9 mouse cellular contexts compared by ENCODE assay signal in the genomic region with DNA sequence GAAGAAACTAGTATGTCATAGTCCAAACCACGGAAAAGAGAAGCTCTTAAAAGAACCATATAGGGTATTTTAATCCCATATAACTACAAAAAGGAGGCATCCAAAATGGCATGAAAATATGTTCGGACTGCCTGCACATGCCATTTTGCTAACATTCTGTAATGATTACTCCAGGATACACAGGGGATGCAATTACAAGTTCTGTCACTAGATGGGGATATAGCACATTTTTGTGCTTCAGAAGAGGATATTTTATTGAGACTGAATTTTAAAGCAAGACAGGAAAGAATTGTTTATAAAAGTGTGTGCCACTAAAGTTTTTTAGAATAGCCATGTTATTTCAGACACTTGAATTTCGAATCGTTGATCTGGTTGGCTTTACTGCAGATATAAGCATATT. TPM values are rescaled to one million over a fixed set of nuclear protein-coding genes. Genes with fewer than 3 reads are reported as not detected.
A peak's percentile ranks its signal among the peaks of the same experiment; 100 is the strongest.
DNase-seq lines count a peak whose midpoint lies in the region; ATAC-seq and TF ChIP-seq lines count a peak whose summit lies in the region.
"Had no signal": no experiment of that assay in that cellular context is flagged by ENCODE, and none has a peak within 500 bp of the region (broad histone marks: within the 10 kb centered on the region; RNA-seq: fewer than 3 reads in every experiment).

No protein-coding gene starts in this region.

- TF ChIP-seq EP300 in heart, postnatal 0 days (IDR thresholded peaks at IDR 0.05; ENCODE audit: low read depth), result no peak

- TF ChIP-seq CTCF in heart, postnatal 0 days (IDR thresholded peaks at IDR 0.05; ENCODE audit: low read depth), result peak; percentile 72

- H3K4me3 ChIP-seq in heart, postnatal 0 days (ENCODE audit: low read depth, low read length), result no peak overlapping the region
- H3K4me3 ChIP-seq: embryonic facial prominence, embryonic 15.5 days had no signal

- WGBS in heart, postnatal 0 days, result 7% methylated on average over 4 of the region's 4 CpGs

- no peaks in the 10 kb centered on the region for H3K4me1 ChIP-seq in heart, postnatal 0 days (ENCODE audit: control insufficient read depth, insufficient read depth)
- H3K4me1 ChIP-seq: embryonic facial prominence, embryonic 15.5 days had no signal

- DNase-seq in heart, postnatal 0 days (ENCODE audit: low spot score), result peak; percentile 45
- DNase-seq in heart, adult 8-10 months (ENCODE audit: low spot score), result no peak
- DNase-seq in 3T3-L1 (ENCODE audit: low read depth, low spot score) (peak; percentile 92), MEL-GATA-1-ER (ENCODE audit: extremely low read depth, low read depth) (peak; percentile 63)
- DNase-seq in fibroblast of lung, adult 2 months (ENCODE audit: low read depth), result peak; percentile 44
- no peak for DNase-seq in gastrocnemius, postnatal 14 days
- no peak for DNase-seq in layer of hippocampus, adult 9-11 months

- no peak overlapping the region for H3K27ac ChIP-seq in heart, postnatal 0 days (ENCODE audit: low read depth)
- H3K27ac ChIP-seq: embryonic facial prominence, embryonic 15.5 days had no signal

- H3K9me3 ChIP-seq in heart, postnatal 0 days (replicated peaks; ENCODE audit: control insufficient read depth, low read length), result no peaks in the 10 kb centered on the region
- H3K9me3 ChIP-seq: embryonic facial prominence, embryonic 15.5 days had no signal

- no peak for ATAC-seq in heart, postnatal 0 days (ENCODE audit: insufficient read depth, low read depth)
- ATAC-seq in megakaryocyte-erythroid progenitor cell, adult 5-6 weeks (replicated peaks; ENCODE audit: low FRiP score, low TSS enrichment, poor library complexity, severe bottlenecking), result peak; percentile 83

- intact Hi-C loops in gastrocnemius, postnatal 14 days (cut with DNase I; ENCODE audit: low total_unique reads), result loop anchor here (2.0 kb wide), 1 partner anchor 154 kb away; no protein-coding TSS in a partner anchor

- H3K4me2 ChIP-seq in heart, postnatal 0 days (ENCODE audit: low read depth, low read length), result no peak overlapping the region
- H3K4me2 ChIP-seq: embryonic facial prominence, embryonic 15.5 days had no signal

- H3K36me3 ChIP-seq in heart, postnatal 0 days (replicated peaks; ENCODE audit: control insufficient read depth, insufficient read depth, low read length), result no peaks in the 10 kb centered on the region
- H3K36me3 ChIP-seq: embryonic facial prominence, embryonic 15.5 days had no signal

- no peaks in the 10 kb centered on the region for H3K27me3 ChIP-seq in heart, postnatal 0 days (ENCODE audit: control insufficient read depth, insufficient read depth, low read length)
- H3K27me3 ChIP-seq: embryonic facial prominence, embryonic 15.5 days had no signal

- H3K9ac ChIP-seq in heart, postnatal 0 days (replicated peaks; ENCODE audit: low read depth, low read length), result no peak overlapping the region
- H3K9ac ChIP-seq: embryonic facial prominence, embryonic 15.5 days had no signal

RNA-seq across cellular contexts. Expression of gene Rpl22l1, which starts 9.1 kb away (rescaled TPM):
- 106 and 109 TPM in 2 replicates for total RNA-seq in heart, postnatal 0 days (2014; rRNA removed; ENCODE audit: low replicate concordance)
- polyA plus RNA-seq in heart, postnatal 0 days (2015; fragmentation: Nextera tagmentation; extraction: Ambion mirVana), result 186 and 201 TPM in 2 replicates
- 100 to 1,000 TPM in 1 of 4 experiments, 10 to 100 TPM in 3; 75.8 to 106 (median 85.5) TPM for total RNA-seq in heart, adult 8-10 months (2022)
- 1,279 and 1,311 TPM in 2 replicates for total RNA-seq in megakaryocyte-erythroid progenitor cell, adult 5-6 weeks (2014; fragmentation: Nextera tagmentation)
- 97.2 and 144 TPM in 2 replicates for total RNA-seq in megakaryocyte-erythroid progenitor cell, adult 5-6 weeks (2017)
- total RNA-seq in gastrocnemius, postnatal 14 days (2021), result 100 to 1,000 TPM; 164 to 179 TPM

RNA-seq across cellular contexts. Expression of gene Eif5a2, which starts 33.3 kb away (rescaled TPM):
- total RNA-seq in heart, postnatal 0 days (2014; rRNA removed; ENCODE audit: low replicate concordance), result 5.2 and 10.5 TPM in 2 replicates
- polyA plus RNA-seq in heart, postnatal 0 days (2015; fragmentation: Nextera tagmentation; extraction: Ambion mirVana), result 4.4 and 5.9 TPM in 2 replicates
- 1 to 10 TPM in 3 of 4 experiments, under 1 TPM in 1; 0.87 to 1.4 (median 1.2) TPM for total RNA-seq in heart, adult 8-10 months (2022)
- 0.67 and 0.87 TPM in 2 replicates for total RNA-seq in megakaryocyte-erythroid progenitor cell, adult 5-6 weeks (2014; fragmentation: Nextera tagmentation)
- 0.38 and 1.2 TPM in 2 replicates for total RNA-seq in megakaryocyte-erythroid progenitor cell, adult 5-6 weeks (2017)
- 1 to 10 TPM; 1.5 TPM for total RNA-seq in gastrocnemius, postnatal 14 days (2021)

Comparison
In these comparisons a context has a peak if more than half of its experiments do, and no peak if none do; other contexts are left out.
1. DNase-seq: peak in heart, postnatal 0 days (single experiment), 3T3-L1 (single experiment), MEL-GATA-1-ER (single experiment) and fibroblast of lung, adult 2 months (single experiment); none in heart, adult 8-10 months (single experiment), gastrocnemius, postnatal 14 days (single experiment) and layer of hippocampus, adult 9-11 months (single experiment).